Mouse (Mus musculus) CH12.LX (cell line): ENCODE measurements around the gene Ttc30a1. TPM values are rescaled to one million over a fixed set of nuclear protein-coding genes. Genes with fewer than 3 reads are reported as not detected.

Experiments
- DNase-seq: peaks from one replicate; pipeline ENCODE4 v3.0.0-alpha.2; 2013; ENCODE audit errors: extremely low read depth
- H3K27ac ChIP-seq: 2 replicates; pipeline ENCODE4 v1.5.1; 2012; ENCODE audit warnings: low read depth, mild to moderate bottlenecking, control low read depth, moderate library complexity; ENCODE audit not compliant: insufficient read depth
- H3K27me3 ChIP-seq: replicated peaks from 2 replicates; pipeline ENCODE3; 2012; ENCODE audit warnings: inconsistent platforms
- H3K36me3 ChIP-seq, 2 experiments: replicated peaks in 1 of 2; 2 replicates each; pipeline versions ENCODE3 to v1.6.1; 2012; ENCODE audit warnings: inconsistent platforms in 1 of 2, low read length in 1 of 2, mild to moderate bottlenecking in 1 of 2, mixed read lengths in 1 of 2, moderate library complexity in 1 of 2; ENCODE audit not compliant: control insufficient read depth in 1 of 2, insufficient read depth in 1 of 2
- H3K4me1 ChIP-seq, 2 experiments: 2 replicates each; pipeline ENCODE4 v1.6.1; 2012; ENCODE audit warnings: inconsistent platforms in 1 of 2, moderate library complexity in 1 of 2; ENCODE audit not compliant: insufficient read depth in 2 of 2, control insufficient read depth in 1 of 2
- H3K4me2 ChIP-seq: 2 replicates; pipeline ENCODE4 v1.6.1; 2012; ENCODE audit warnings: low read depth, mild to moderate bottlenecking, control low read depth; ENCODE audit not compliant: poor library complexity, insufficient read depth, severe bottlenecking
- H3K4me3 ChIP-seq, 3 experiments: fragments of 150-350 bp in 1 of 3; sonication (generic) in 1 of 3; replicated peaks in 1 of 3; 2 replicates each; pipeline versions ENCODE3 to v1.5.1; 2011 to 2012; ENCODE audit warnings: low read depth in 2 of 3, low read length in 2 of 3, mild to moderate bottlenecking in 2 of 3, moderate library complexity in 2 of 3, control low read depth in 1 of 3, improper control_type of control experiment in 1 of 3, inconsistent platforms in 1 of 3, mixed read lengths in 1 of 3; ENCODE audit not compliant: poor library complexity in 1 of 3
- H3K79me2 ChIP-seq: replicated peaks from 2 replicates; pipeline ENCODE4 v1.6.1; 2012; ENCODE audit warnings: mild to moderate bottlenecking, moderate library complexity; ENCODE audit not compliant: control insufficient read depth, poor library complexity, insufficient read depth, severe bottlenecking; ENCODE audit errors: extremely low read depth
- H3K9ac ChIP-seq: 2 replicates; pipeline ENCODE4 v1.6.1; 2012; ENCODE audit warnings: low read depth, mild to moderate bottlenecking, control low read depth, moderate library complexity; ENCODE audit not compliant: insufficient read depth
- H3K9me3 ChIP-seq: replicated peaks from 2 replicates; pipeline ENCODE3; 2012; ENCODE audit warnings: low read length, inconsistent platforms, mixed read lengths
- BHLHE40 ChIP-seq: IDR thresholded peaks from 2 replicates; pipeline ENCODE4 v1.6.1; 2011; ENCODE audit warnings: mild to moderate bottlenecking, low read depth, low read length, improper control_type of control experiment
- CHD2 ChIP-seq: IDR thresholded peaks from 2 replicates; pipeline ENCODE4 v1.6.1; 2011; ENCODE audit warnings: low read length, improper control_type of control experiment
- CTCF ChIP-seq, 2 experiments: IDR thresholded peaks in 1 of 2; conservative IDR thresholded peaks in 1 of 2; 2 replicates each; pipeline ENCODE4 v1.5.1; 2011 to 2012; ENCODE audit warnings: low read depth in 2 of 2, low read length in 2 of 2, improper control_type of control experiment in 1 of 2, inconsistent platforms in 1 of 2, mild to moderate bottlenecking in 1 of 2, moderate library complexity in 1 of 2
- ELF1 ChIP-seq: IDR thresholded peaks from 2 replicates; pipeline ENCODE4 v1.6.1; 2014; ENCODE audit warnings: low read depth, mild to moderate bottlenecking, inconsistent platforms, low read length, improper control_type of control experiment
- EP300 ChIP-seq: IDR thresholded peaks from 2 replicates; pipeline ENCODE4 v1.6.1; 2011; ENCODE audit warnings: low read length, improper control_type of control experiment
- ETS1 ChIP-seq: conservative IDR thresholded peaks from 2 replicates; pipeline ENCODE4 v1.6.1; 2012; ENCODE audit warnings: low read depth, mild to moderate bottlenecking, inconsistent platforms, low read length, improper control_type of control experiment, moderate library complexity
- GABPA ChIP-seq: IDR thresholded peaks from 2 replicates; pipeline ENCODE4 v1.6.1; 2012; ENCODE audit warnings: low read depth, low read length, improper control_type of control experiment, inconsistent platforms; ENCODE audit not compliant: insufficient replicate concordance
- JUN ChIP-seq: IDR thresholded peaks from 2 replicates; pipeline ENCODE4 v1.6.1; 2011; ENCODE audit warnings: low read depth, mild to moderate bottlenecking, low read length, improper control_type of control experiment, moderate library complexity; ENCODE audit not compliant: insufficient read depth
- MAFK ChIP-seq: IDR thresholded peaks from 2 replicates; pipeline ENCODE4 v1.6.1; 2011; ENCODE audit warnings: low read length, improper control_type of control experiment; ENCODE audit not compliant: insufficient replicate concordance
- MXI1 ChIP-seq: IDR thresholded peaks from 2 replicates; pipeline ENCODE4 v1.6.1; 2011; ENCODE audit warnings: mild to moderate bottlenecking, low read depth, low read length, improper control_type of control experiment
- RAD21 ChIP-seq: IDR thresholded peaks from 2 replicates; pipeline ENCODE4 v1.6.1; 2011; ENCODE audit warnings: low read depth, mild to moderate bottlenecking, low read length, improper control_type of control experiment, moderate library complexity
- SMC3 ChIP-seq: IDR thresholded peaks from 2 replicates; pipeline ENCODE4 v1.6.1; 2011; ENCODE audit warnings: low read depth, low read length, improper control_type of control experiment
- TBP ChIP-seq: conservative IDR thresholded peaks from 2 replicates; pipeline ENCODE4 v1.6.1; 2011; ENCODE audit warnings: low read depth, low read length, improper control_type of control experiment
- TCF12 ChIP-seq: IDR thresholded peaks from 2 replicates; pipeline ENCODE4 v1.6.1; 2014; ENCODE audit warnings: low read depth, mild to moderate bottlenecking, inconsistent platforms, low read length, improper control_type of control experiment
- UBTF ChIP-seq: IDR thresholded peaks from 2 replicates; pipeline ENCODE4 v1.6.1; 2012; ENCODE audit warnings: low read depth, mild to moderate bottlenecking, inconsistent platforms, low read length, improper control_type of control experiment, moderate library complexity
- USF1 ChIP-seq: IDR thresholded peaks from 2 replicates; pipeline ENCODE4 v1.6.1; 2014; ENCODE audit warnings: low read depth, mild to moderate bottlenecking, inconsistent platforms, low read length, improper control_type of control experiment
- USF2 ChIP-seq: conservative IDR thresholded peaks from 2 replicates; pipeline ENCODE4 v1.6.1; 2011; ENCODE audit warnings: low read depth, low read length, improper control_type of control experiment
- ZC3H11A ChIP-seq: IDR thresholded peaks from 2 replicates; pipeline ENCODE4 v1.6.1; 2012; ENCODE audit warnings: low read depth, mild to moderate bottlenecking, inconsistent platforms, low read length, improper control_type of control experiment
- dilution Hi-C: fragments of 300-500 bp; cut with MboI; formaldehyde crosslinking; loops from 2 replicates; pipeline ENCODE4 v1.14.3; 2020; ENCODE audit warnings: low sequenced_read_pairs; ENCODE audit not compliant: extremely low pct_unique_long_range_greater_than_20kb, extremely low pct_ligation_motif_present
- in situ Hi-C: fragments of 300-500 bp; cut with MboI; formaldehyde crosslinking; loops from 3 replicates; pipeline ENCODE4 v1.14.3; 2019; ENCODE audit warnings: low sequenced_read_pairs, low pct_ligation_motif_present, low pct_unique_long_range_greater_than_20kb, mixed read lengths
- polyA plus RNA-seq: library from polyadenylated mRNA; unstranded; fragments of >175 nt; gene quantifications from 2 replicates; pipeline ENCODE4 v1.2.1, GENCODE M21; 2012; ENCODE audit warnings: low read depth; ENCODE audit not compliant: insufficient read length
- total RNA-seq, 2 experiments: library from RNA; depleted of rRNA; stranded (reverse); fragments of 300-350 nt in 1 of 2; fragments of >200 nt in 1 of 2; gene quantifications; 2 replicates each; pipeline ENCODE4 v1.2.3; 2012 to 2014

Ttc30a1 gene
- total and polyA plus RNA-seq, 3 experiments, result not detected

GRCm38 (mm10) chr2:76002899-76003298 lies 21.1 kb upstream of the Ttc30a1 start:
- H3K9me3 ChIP-seq, result no peaks in the 10 kb centered on the region
- H3K4me3 ChIP-seq, result no peak overlapping the region
- no peak overlapping the region for H3K4me2 ChIP-seq
- dilution Hi-C loops (no loop called here), in situ Hi-C loops (no loop called here)
- no peak for DNase-seq
- H3K9ac ChIP-seq, result no peak overlapping the region
- no peaks in the 10 kb centered on the region for H3K27me3 ChIP-seq
- no peak overlapping the region for H3K27ac ChIP-seq
- no peaks in the 10 kb centered on the region for H3K79me2 ChIP-seq
- TF ChIP-seq TBP, result no peak
- TF ChIP-seq TCF12, result no peak
- no peak for TF ChIP-seq ZC3H11A
- no peak for TF ChIP-seq RAD21
- no peak for TF ChIP-seq ELF1
- TF ChIP-seq GABPA, result no peak
- no peak for TF ChIP-seq SMC3
- TF ChIP-seq CTCF (conservative IDR thresholded peaks at IDR 0.05 in 1 of 2, IDR thresholded peaks at IDR 0.05 in 1 of 2; ENCODE audit: low read depth in 2 of 2, low read length in 2 of 2), result no peak
- no peak for TF ChIP-seq USF2
- no peak for TF ChIP-seq BHLHE40
- TF ChIP-seq EP300, result no peak
- no peak for TF ChIP-seq MXI1
- TF ChIP-seq USF1, result no peak
- no peak for TF ChIP-seq MAFK
- H3K36me3 ChIP-seq, result no peaks in the 10 kb centered on the region
- H3K4me1 ChIP-seq, result peaks cover 6 to 21% of the 10 kb centered on the region in 2 experiments

GRCm38 (mm10) chr2:76001392-76001791 lies 19.6 kb upstream of the Ttc30a1 start:
- Histone ChIP-seq H3K4me1 (peaks cover 11 to 32% of the 10 kb centered on the region in 2 experiments), H3K27me3 (no peaks in the 10 kb centered on the region), H3K27ac (no peak overlapping the region), H3K4me3 (no peak overlapping the region), H3K4me2 (no peak overlapping the region)
- in situ Hi-C loops, result no loop called here
- dilution Hi-C loops, result no loop called here
- TF ChIP-seq JUN (no peak), UBTF (no peak), BHLHE40 (no peak), ETS1 (no peak), CHD2 (no peak), TBP (no peak), SMC3 (peak; percentile 86), RAD21 (peak; percentile 69), CTCF (conservative IDR thresholded peaks at IDR 0.05 in 1 of 2, IDR thresholded peaks at IDR 0.05 in 1 of 2; ENCODE audit: low read depth in 2 of 2, low read length in 2 of 2) (peak; percentile 82 to 90)
- TF ChIP-seq, all 38 proteins: peak for 3
- peak; percentile 84 for DNase-seq
- Histone ChIP-seq H3K36me3 (no peaks in the 10 kb centered on the region), H3K9me3 (no peaks in the 10 kb centered on the region), H3K9ac (0 out of 2 replicates have a peak overlapping the region, but pooled peaks have one; percentile 21), H3K79me2 (no peaks in the 10 kb centered on the region)
